Mouse (Mus musculus): ENCODE data around the gene Hoxa7.

Hoxa7 gene

DNA sequence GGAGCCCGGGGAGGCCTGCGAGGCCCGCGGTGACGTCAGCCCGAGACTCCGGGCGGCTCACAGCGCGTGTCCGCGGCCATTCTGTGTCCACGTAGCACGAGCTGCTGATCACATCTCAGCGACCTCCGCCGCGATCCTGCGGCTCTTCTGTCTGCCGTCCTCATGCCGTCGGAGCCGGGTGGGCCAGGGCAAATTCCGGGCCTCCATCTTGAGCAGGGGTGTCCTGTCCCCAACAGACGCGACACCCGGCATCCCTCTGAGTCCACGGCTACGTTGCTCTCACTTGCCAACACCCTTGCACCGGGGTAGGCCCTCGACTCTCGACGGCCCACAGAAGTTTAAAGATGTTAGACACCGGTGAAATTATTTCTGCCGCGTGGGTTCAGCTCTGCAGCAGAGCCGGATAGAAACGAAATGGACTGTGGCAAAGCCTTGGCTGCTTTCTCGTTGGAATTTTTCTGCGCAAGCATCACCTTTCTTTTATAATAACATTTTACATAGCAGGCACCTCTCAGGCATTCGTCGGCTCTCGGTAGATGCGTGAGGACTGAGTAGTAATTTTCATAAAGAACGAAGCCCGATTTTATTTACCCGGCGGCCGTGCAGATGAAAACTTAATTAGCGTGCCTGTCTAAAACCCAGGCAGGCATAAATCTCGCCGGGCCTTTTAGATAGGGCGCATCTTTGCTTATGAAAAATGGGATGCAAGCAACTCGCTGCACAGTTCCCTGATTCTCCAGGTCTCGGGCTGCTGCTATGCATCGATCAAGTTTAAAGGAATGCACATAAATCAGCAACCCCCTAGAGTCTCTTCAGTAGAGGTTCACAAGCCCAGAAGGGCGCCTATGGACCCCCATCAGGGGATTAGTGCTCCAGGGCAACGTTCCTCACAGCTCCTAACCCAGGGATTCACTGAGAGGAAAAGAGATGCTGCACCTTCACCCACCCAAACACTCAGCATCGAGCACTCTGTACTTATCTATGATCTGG, 32.2 kb upstream of the Hoxa7 start:
- no peak for DNase-seq

GRCm38 (mm10) chr6:52252775-52253376, 31.2 kb upstream of the Hoxa7 start:
- DNase-seq, result no peak

DNA sequence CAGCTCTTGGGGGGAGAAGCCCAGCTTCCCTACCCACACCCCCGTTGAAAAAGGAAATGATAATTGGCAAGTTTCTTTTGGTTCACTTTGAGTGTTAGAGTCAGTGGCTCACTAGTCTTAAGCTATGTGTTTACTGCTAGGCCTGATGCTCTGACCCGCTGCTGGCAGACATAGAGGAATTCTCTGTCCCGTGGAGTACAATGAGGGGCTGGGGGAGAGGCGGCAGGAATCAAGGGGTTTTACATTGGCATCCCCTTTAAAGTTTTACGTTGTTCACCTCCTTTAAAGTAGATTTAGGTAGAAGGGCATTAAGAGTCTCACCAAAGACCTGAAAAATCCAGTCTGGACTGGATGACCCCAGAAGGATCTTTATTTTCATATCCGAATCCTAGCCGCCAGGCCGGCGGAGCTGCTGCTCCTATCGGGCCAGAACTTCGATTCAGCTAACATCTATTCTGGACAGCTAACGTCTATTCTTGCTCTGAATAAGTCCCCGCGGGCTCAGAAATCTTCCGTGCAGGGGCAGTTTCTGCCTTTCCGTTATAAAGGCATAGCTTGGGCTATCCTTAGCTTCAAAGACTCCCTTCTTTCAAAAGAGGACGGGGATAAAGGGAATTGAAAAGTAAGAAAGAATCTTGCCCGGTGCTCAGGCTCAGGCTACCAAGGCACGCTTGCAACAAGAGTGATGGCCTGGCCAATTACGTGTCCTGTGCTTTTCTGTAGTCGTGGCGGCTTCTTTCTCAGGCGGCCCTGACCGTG, 30.5 kb upstream of the Hoxa7 start:
- DNase-seq, result no peak

- DNase-seq, result no peak
Measured at GRCm38 (mm10) chr6:52251177-52251879, 29.7 kb upstream of the Hoxa7 start.

GRCm38 (mm10) chr6:52249826-52250225, 28.2 kb upstream of the Hoxa7 start:
- DNase-seq, result no peak

- DNase-seq, result no peak
Measured at GRCm38 (mm10) chr6:52249415-52249738, 27.7 kb upstream of the Hoxa7 start.

- no peak for DNase-seq
Measured at GRCm38 (mm10) chr6:52248638-52249414, 27.2 kb upstream of the Hoxa7 start.

GRCm38 (mm10) chr6:52247766-52248637, 26.3 kb upstream of the Hoxa7 start:
- DNase-seq, result no peak

DNA sequence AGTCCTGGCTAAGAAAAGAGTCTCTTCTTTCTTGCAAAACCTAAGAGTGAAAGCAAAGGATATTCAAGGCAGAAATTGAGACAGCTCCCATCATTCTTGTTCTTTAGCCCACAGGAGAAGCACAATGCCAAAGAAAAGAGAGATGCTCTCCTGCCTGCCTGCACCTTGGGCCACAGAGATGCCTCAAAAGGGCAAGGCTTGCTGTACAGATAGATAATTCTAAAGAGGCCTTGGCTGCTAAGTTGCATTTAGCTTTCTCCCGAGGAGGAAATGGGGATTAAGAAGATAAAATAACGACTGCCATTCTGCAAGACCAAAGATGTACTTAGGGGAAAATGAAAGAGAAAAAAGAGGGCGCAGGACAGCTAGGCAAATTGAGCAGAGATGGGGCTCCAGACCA, 25.3 kb upstream of the Hoxa7 start:
- DNase-seq, result no peak

DNA sequence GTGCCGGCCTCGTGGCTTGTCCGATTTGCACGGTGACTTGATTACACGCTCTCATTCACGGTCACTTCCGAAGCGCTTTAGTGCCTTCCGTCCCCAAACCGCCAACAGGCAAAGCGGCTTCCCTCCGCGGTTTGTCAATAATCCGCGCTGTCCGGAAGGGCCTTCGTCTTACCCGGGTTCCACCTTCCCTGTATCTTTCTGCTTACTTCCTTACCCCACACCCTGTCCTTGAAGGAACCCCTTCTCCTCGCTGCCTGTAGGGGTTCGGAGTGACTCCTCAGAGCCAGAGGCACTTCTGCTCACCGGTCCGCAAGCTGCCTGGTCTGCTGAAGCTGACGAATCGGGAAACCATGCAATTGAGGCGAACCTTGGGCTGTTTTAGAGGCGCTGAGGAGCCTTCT, 24.7 kb upstream of the Hoxa7 start:
- DNase-seq, result no peak

GRCm38 (mm10) chr6:52245757-52246142, 24.1 kb upstream of the Hoxa7 start, which contains the start of gene Hoxa11:
Gene Hoxa11, minus strand, starts transcription at chr6:52245810.
- DNase-seq, result no peak

GRCm38 (mm10) chr6:52245040-52245756, 23.5 kb upstream of the Hoxa7 start:
- DNase-seq, result no peak

- no peak for DNase-seq
Measured at GRCm38 (mm10) chr6:52244471-52245039, 22.9 kb upstream of the Hoxa7 start.

GRCm38 (mm10) chr6:52243681-52244121, 22.0 kb upstream of the Hoxa7 start:
- no peak for DNase-seq

DNA sequence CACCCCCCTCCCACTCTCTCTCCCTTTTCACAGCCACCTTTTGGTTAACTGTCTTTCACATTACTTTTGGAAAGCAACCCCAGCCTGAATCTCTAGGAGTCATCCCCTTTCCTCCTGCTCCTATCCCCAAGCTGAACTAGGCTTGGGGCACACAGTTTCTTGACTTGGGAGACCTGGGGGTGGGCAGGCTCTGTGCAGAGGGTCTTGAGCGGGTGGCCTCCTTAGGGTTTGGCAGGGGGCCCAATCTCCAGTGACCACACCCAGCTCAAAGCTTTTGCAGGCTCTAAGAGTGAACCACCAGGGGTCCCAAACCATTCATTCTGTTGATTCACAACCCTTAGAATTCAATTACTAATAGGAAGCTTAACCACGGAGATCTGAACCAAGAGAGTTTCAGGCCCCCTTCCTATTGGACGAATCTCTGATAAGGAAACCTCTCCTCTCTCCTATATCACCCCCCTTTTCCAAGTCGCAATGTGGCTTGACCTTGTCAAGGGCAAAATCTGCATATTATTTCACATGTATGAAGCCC, 21.2 kb upstream of the Hoxa7 start:
- no peak for DNase-seq

- DNase-seq, result no peak
Measured at GRCm38 (mm10) chr6:52241001-52241621, 19.5 kb upstream of the Hoxa7 start.

GRCm38 (mm10) chr6:52240389-52241000, 18.8 kb upstream of the Hoxa7 start, which contains the start of gene Hoxa10:
Gene Hoxa10, minus strand, starts transcription at chr6:52240854.
- no peak for DNase-seq

GRCm38 (mm10) chr6:52239625-52240388, 18.2 kb upstream of the Hoxa7 start:
- no peak for DNase-seq
